Mouse (Mus musculus): ENCODE data around the gene Stk31.

DNA sequence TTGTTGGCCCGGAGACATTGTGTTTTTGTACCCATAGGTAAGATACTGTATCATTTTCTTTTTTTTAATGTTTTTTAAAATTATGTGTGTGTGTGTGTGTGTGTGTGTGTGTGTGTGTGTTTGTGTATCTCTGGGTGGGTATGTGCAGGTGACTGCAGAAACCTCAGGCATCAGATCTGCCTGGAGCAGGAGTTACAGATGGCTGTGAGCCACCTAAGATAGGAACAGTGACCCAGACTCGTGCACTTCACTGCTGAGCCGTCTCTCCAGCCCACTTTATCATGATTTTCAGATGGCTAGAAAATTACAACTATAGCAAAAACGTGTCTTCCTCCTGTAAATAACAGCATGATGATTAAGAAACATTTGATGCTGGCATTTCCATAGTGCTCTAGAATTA is 22.7 kb upstream of the Stk31 start:
- TF ChIP-seq GATA1 (IDR thresholded peaks at IDR 0.05; ENCODE audit: low read length) (no peak), TAL1 (IDR thresholded peaks at IDR 0.05; ENCODE audit: low read length) (peak; percentile 18; the same call in 1 of the 3 replicates)

Data from erythroblast, embryonic 14.5 days (primary cell).